Mouse (Mus musculus) stomach, postnatal 0 days (tissue): ENCODE measurements at regions not wholly inside any gene's neighbourhood (a gene's known extent, or its start where the extent isn't known, plus 50 kb on each side); places are given as distances from the start of the nearest gene placed in this dataset.

Experiments used
- ATAC-seq: fragments of 200-750 bp; cut with Nextera tagmentation; 2 replicates; pipeline ENCODE4 v1.8.0; 2017; ENCODE audit not compliant: low FRiP score, low TSS enrichment
- DNase-seq: peaks from one replicate; pipeline ENCODE4 v3.0.0-alpha.2; 2016; ENCODE audit warnings: low spot score
- H3K27ac ChIP-seq: fragments of 300-500 bp; sonication (generic); replicated peaks from 2 replicates; pipeline ENCODE4 v1.5.1; 2014; ENCODE audit warnings: mild to moderate bottlenecking, control low read depth
- H3K27me3 ChIP-seq: fragments of 300-500 bp; sonication (generic); 2 replicates; pipeline ENCODE4 v1.6.1; 2014; ENCODE audit warnings: low read length; ENCODE audit not compliant: control insufficient read depth, insufficient read depth
- H3K36me3 ChIP-seq: fragments of 300-500 bp; sonication (generic); 2 replicates; pipeline ENCODE4 v1.6.1; 2014; ENCODE audit warnings: low read length, mixed read lengths; ENCODE audit not compliant: control insufficient read depth, insufficient read depth
- H3K4me1 ChIP-seq: fragments of 300-500 bp; sonication (generic); replicated peaks from 2 replicates; pipeline ENCODE4 v1.6.1; 2014; ENCODE audit warnings: antibody characterized with exemption; ENCODE audit not compliant: control insufficient read depth, insufficient read depth
- H3K4me2 ChIP-seq: fragments of 300-500 bp; sonication (generic); replicated peaks from 2 replicates; pipeline ENCODE4 v1.6.1; 2014; ENCODE audit warnings: low read depth, mild to moderate bottlenecking, control low read depth, moderate library complexity
- H3K4me3 ChIP-seq: fragments of 300-500 bp; sonication (generic); 2 replicates; pipeline ENCODE4 v1.5.1; 2014; ENCODE audit warnings: low read depth, low read length, control low read depth
- H3K9ac ChIP-seq: fragments of 300-500 bp; sonication (generic); 2 replicates; pipeline ENCODE4 v1.6.1; 2014; ENCODE audit warnings: mild to moderate bottlenecking, low read length, control low read depth, mixed read lengths
- H3K9me3 ChIP-seq: fragments of 300-500 bp; sonication (generic); 2 replicates; pipeline ENCODE4 v1.6.1; 2016; ENCODE audit warnings: low read length; ENCODE audit not compliant: control insufficient read depth
- CTCF ChIP-seq: IDR thresholded peaks from 2 replicates; pipeline ENCODE4 v1.5.1; 2016; ENCODE audit warnings: antibody characterized with exemption, low read depth, mild to moderate bottlenecking, moderate library complexity
- EP300 ChIP-seq: optimal IDR thresholded peaks from 2 replicates; pipeline ENCODE3; 2016; ENCODE audit warnings: antibody characterized with exemption
- WGBS: fragments of 180-500 bp; shearing (Covaris S2); extraction: QIAGEN DNeasy Blood & Tissue Kit; methylation state at CpG from one replicate; pipeline ENCODE4 v1.1.7; 2014; 5-methylcytosine and 5-hydroxymethylcytosine counted together

- no peak for ATAC-seq
- Histone ChIP-seq H3K9me3 (no peaks in the 10 kb centered on the region), H3K36me3 (no peaks in the 10 kb centered on the region), H3K4me1 (no peaks in the 10 kb centered on the region), H3K4me2 (no peak overlapping the region), H3K9ac (no peak overlapping the region), H3K27me3 (no peaks in the 10 kb centered on the region), H3K27ac (no peak overlapping the region), H3K4me3 (no peak overlapping the region)
- 60% methylated on average over 1 of the region's 1 CpGs for WGBS
- no peak for TF ChIP-seq CTCF
- no peak for DNase-seq
These were observed 94.5 kb downstream of the Cldn17 start for GRCm38 (mm10) chr16:88412287-88412686.

- Histone ChIP-seq H3K4me1 (no peaks in the 10 kb centered on the region), H3K36me3 (no peaks in the 10 kb centered on the region), H3K9ac (no peak overlapping the region), H3K27me3 (no peaks in the 10 kb centered on the region), H3K4me3 (no peak overlapping the region), H3K4me2 (no peak overlapping the region), H3K9me3 (no peaks in the 10 kb centered on the region), H3K27ac (no peak overlapping the region)
- ATAC-seq = no peak
- DNase-seq = no peak
- no peak for TF ChIP-seq EP300
- TF ChIP-seq CTCF = no peak
These were observed 98.6 kb downstream of the Cldn17 start for GRCm38 (mm10) chr16:88408144-88408543.

GRCm38 (mm10) chr16:88404331-88404730 lies 102.4 kb downstream of the Cldn17 start:
- 69% methylated on average over 4 of the region's 4 CpGs for WGBS
- H3K27ac ChIP-seq = no peak overlapping the region
- no peak overlapping the region for H3K9ac ChIP-seq
- no peaks in the 10 kb centered on the region for H3K36me3 ChIP-seq
- H3K9me3 ChIP-seq = no peaks in the 10 kb centered on the region
- DNase-seq (no peak), ATAC-seq (no peak)
- H3K4me1 ChIP-seq = no peaks in the 10 kb centered on the region
- no peak overlapping the region for H3K4me2 ChIP-seq
- H3K4me3 ChIP-seq = no peak overlapping the region
- TF ChIP-seq CTCF (no peak), EP300 (no peak)
- H3K27me3 ChIP-seq = no peaks in the 10 kb centered on the region

- H3K4me1 ChIP-seq = no peaks in the 10 kb centered on the region
- DNase-seq (no peak), ATAC-seq (no peak)
- no peak overlapping the region for H3K4me2 ChIP-seq
- H3K27me3 ChIP-seq = no peaks in the 10 kb centered on the region
- H3K27ac ChIP-seq = no peak overlapping the region
- WGBS = 40% methylated on average over 3 of the region's 3 CpGs
- no peak overlapping the region for H3K9ac ChIP-seq
- TF ChIP-seq CTCF (no peak), EP300 (no peak)
- no peak overlapping the region for H3K4me3 ChIP-seq
- no peaks in the 10 kb centered on the region for H3K9me3 ChIP-seq
- no peaks in the 10 kb centered on the region for H3K36me3 ChIP-seq
These were observed 106.9 kb downstream of the Cldn17 start for GRCm38 (mm10) chr16:88399881-88400280.

GRCm38 (mm10) chr16:88392764-88393163 lies 102.7 kb upstream of the Grik1 start:
- Histone ChIP-seq H3K27me3 (no peaks in the 10 kb centered on the region), H3K9ac (no peak overlapping the region), H3K9me3 (no peaks in the 10 kb centered on the region), H3K27ac (no peak overlapping the region), H3K4me1 (no peaks in the 10 kb centered on the region), H3K36me3 (no peaks in the 10 kb centered on the region), H3K4me3 (no peak overlapping the region), H3K4me2 (no peak overlapping the region)
- DNase-seq (no peak), ATAC-seq (no peak)
- TF ChIP-seq CTCF (peak; percentile 68), EP300 (no peak)
- 36% methylated on average over 1 of the region's 1 CpGs for WGBS

- no peak overlapping the region for H3K27ac ChIP-seq
- WGBS = 15% methylated on average over 2 of the region's 2 CpGs
- H3K27me3 ChIP-seq = no peaks in the 10 kb centered on the region
- no peak overlapping the region for H3K9ac ChIP-seq
- ATAC-seq = no peak
- DNase-seq = no peak
- H3K36me3 ChIP-seq = no peaks in the 10 kb centered on the region
- no peak overlapping the region for H3K4me3 ChIP-seq
- no peak for TF ChIP-seq EP300
- no peak for TF ChIP-seq CTCF
- H3K9me3 ChIP-seq = no peaks in the 10 kb centered on the region
- H3K4me1 ChIP-seq = no peaks in the 10 kb centered on the region
- H3K4me2 ChIP-seq = no peak overlapping the region
These were observed 91.7 kb upstream of the Grik1 start for GRCm38 (mm10) chr16:88381605-88382279.
